Mouse (Mus musculus) lung, postnatal 0 days (tissue): Measurements from ENCODE around the gene Myo1b.

ENCODE experiments used
- CTCF ChIP-seq: IDR thresholded peaks from 2 replicates; pipeline ENCODE4 v1.5.1; 2016; ENCODE audit warnings: antibody characterized with exemption, mild to moderate bottlenecking
- EP300 ChIP-seq: IDR thresholded peaks from 2 replicates; pipeline ENCODE4 v1.6.1; 2016; ENCODE audit warnings: antibody characterized with exemption, mild to moderate bottlenecking, control low read depth

GRCm38 (mm10) chr1:51753621-51754020 lies 162.2 kb downstream of the Myo1b start:
- TF ChIP-seq CTCF: no peak
- no peak for TF ChIP-seq EP300
